Mouse (Mus musculus) bone marrow, adult 2 months (tissue): Measurements from ENCODE around the gene Zap70. TPM values are rescaled to one million over a fixed set of nuclear protein-coding genes. Genes with fewer than 3 reads are reported as not detected.

Experiments
- H3K27ac ChIP-seq: fragments of 200-500 bp; 2 replicates; pipeline ENCODE4 v1.5.1; 2012; ENCODE audit warnings: low read depth, mild to moderate bottlenecking, control low read depth, inconsistent platforms, low read length; ENCODE audit not compliant: control insufficient read depth, poor library complexity, insufficient read depth
- H3K4me1 ChIP-seq: fragments of 200-500 bp; 2 replicates; pipeline ENCODE4 v1.6.1; 2011; ENCODE audit warnings: low read length; ENCODE audit not compliant: control insufficient read depth, insufficient read depth
- H3K4me3 ChIP-seq: fragments of 200-500 bp; replicated peaks from 2 replicates; pipeline ENCODE3; 2011; ENCODE audit warnings: mild to moderate bottlenecking, low read depth, low read length, control low read depth; ENCODE audit not compliant: control insufficient read depth
- CTCF ChIP-seq: fragments of 200-500 bp; IDR thresholded peaks from 2 replicates; pipeline ENCODE4 v1.5.1; 2011; ENCODE audit warnings: low read length, control low read depth; ENCODE audit not compliant: control insufficient read depth, insufficient read depth
- POLR2A ChIP-seq: fragments of 200-500 bp; IDR thresholded peaks from 2 replicates; pipeline ENCODE4 v1.6.1; 2011; ENCODE audit warnings: low read depth, mild to moderate bottlenecking, control low read depth, low read length, borderline replicate concordance; ENCODE audit not compliant: control insufficient read depth
- WGBS: fragments of 180-500 bp; shearing (Covaris S2); methylation state at CpG from one replicate; pipeline ENCODE4 v1.1.7; 2018; 5-methylcytosine and 5-hydroxymethylcytosine counted together
- polyA plus RNA-seq: library from polyadenylated mRNA; stranded (reverse); fragments of >200 nt; gene quantifications from 2 replicates; pipeline ENCODE4 v1.2.4, GENCODE M21; 2011; ENCODE audit warnings: low replicate concordance; ENCODE audit not compliant: missing spikeins, insufficient read depth, insufficient read length

Zap70 gene
- polyA plus RNA-seq, 1 experiment = 5.3 TPM

GRCm38 (mm10) chr1:36744268-36744944, 17.2 kb upstream of the Zap70 start:
- Histone ChIP-seq H3K27ac (no peak overlapping the region), H3K4me1 (no peaks in the 10 kb centered on the region), H3K4me3 (no peak overlapping the region)
- WGBS = 25% methylated on average over 17 of the region's 17 CpGs
- peak; percentile 83 for TF ChIP-seq CTCF
- TF ChIP-seq POLR2A = no peak

- Histone ChIP-seq H3K27ac (no peak overlapping the region), H3K4me1 (no peaks in the 10 kb centered on the region), H3K4me3 (no peak overlapping the region)
- 69% methylated on average over 4 of the region's 4 CpGs for WGBS
- TF ChIP-seq POLR2A (no peak), CTCF (no peak)
Observed at GRCm38 (mm10) chr1:36745661-36746060, 15.9 kb upstream of the Zap70 start.

GRCm38 (mm10) chr1:36746452-36746851, 15.1 kb upstream of the Zap70 start:
- 46% methylated on average over 15 of the region's 15 CpGs for WGBS
- peak; percentile 73 for TF ChIP-seq CTCF
- TF ChIP-seq POLR2A = no peak
- H3K27ac ChIP-seq = no peak overlapping the region
- no peak overlapping the region for H3K4me3 ChIP-seq
- no peaks in the 10 kb centered on the region for H3K4me1 ChIP-seq

- no peak overlapping the region for H3K4me3 ChIP-seq
- 4% methylated on average over 6 of the region's 6 CpGs for WGBS
- no peak overlapping the region for H3K27ac ChIP-seq
- H3K4me1 ChIP-seq = no peaks in the 10 kb centered on the region
- TF ChIP-seq POLR2A = no peak
- TF ChIP-seq CTCF = no peak
Observed at GRCm38 (mm10) chr1:36753932-36754675, 7.5 kb upstream of the Zap70 start.

- no peaks in the 10 kb centered on the region for H3K4me1 ChIP-seq
- no peak overlapping the region for H3K27ac ChIP-seq
- TF ChIP-seq POLR2A (no peak), CTCF (no peak)
- 89% methylated on average over 9 of the region's 9 CpGs for WGBS
- H3K4me3 ChIP-seq = no peak overlapping the region
Observed at GRCm38 (mm10) chr1:36758553-36758952, 3.0 kb upstream of the Zap70 start.

GRCm38 (mm10) chr1:36759076-36759475, 2.5 kb upstream of the Zap70 start:
- Histone ChIP-seq H3K4me3 (no peak overlapping the region), H3K27ac (no peak overlapping the region), H3K4me1 (no peaks in the 10 kb centered on the region)
- no peak for TF ChIP-seq CTCF
- TF ChIP-seq POLR2A = no peak
- WGBS = 79% methylated on average over 18 of the region's 18 CpGs

- TF ChIP-seq POLR2A (no peak), CTCF (no peak)
- Histone ChIP-seq H3K27ac (no peak overlapping the region), H3K4me1 (no peaks in the 10 kb centered on the region), H3K4me3 (no peak overlapping the region)
- WGBS = 82% methylated on average over 9 of the region's 9 CpGs
Observed at GRCm38 (mm10) chr1:36760401-36760800, 1.2 kb upstream of the Zap70 start.

GRCm38 (mm10) chr1:36761061-36761460, 537 bp upstream of the Zap70 start:
- no peak overlapping the region for H3K27ac ChIP-seq
- no peak overlapping the region for H3K4me3 ChIP-seq
- WGBS = 72% methylated on average over 8 of the region's 8 CpGs
- no peaks in the 10 kb centered on the region; the same call in 1 of the 2 replicates for H3K4me1 ChIP-seq
- TF ChIP-seq CTCF (no peak), POLR2A (no peak)
